Mouse (Mus musculus): ENCODE data around the gene Ctnnbl1. TPM values are rescaled to one million over a fixed set of nuclear protein-coding genes. Genes with fewer than 3 reads are reported as not detected.

Gene Ctnnbl1
- total and polyA plus RNA-seq, 3 experiments = 46.0 to 57.2 (median 48.6) TPM

- Histone ChIP-seq H3K4me2 (ENCODE audit: insufficient read depth, low read depth, poor library complexity, severe bottlenecking) (no peak overlapping the region), H3K27me3 (replicated peaks) (no peaks in the 10 kb centered on the region), H3K4me1 (ENCODE audit: control insufficient read depth in 1 of 2, insufficient read depth in 2 of 2) (peaks cover 0 to 3% of the 10 kb centered on the region in 2 experiments; a peak in 1 of 4 replicates), H3K36me3 (replicated peaks in 1 of 2; ENCODE audit: control insufficient read depth in 1 of 2, insufficient read depth in 1 of 2, low read length in 1 of 2) (peaks cover 5 to 68% of the 10 kb centered on the region in 2 experiments), H3K27ac (ENCODE audit: insufficient read depth, low read depth) (no peak overlapping the region), H3K4me3 (replicated peaks in 1 of 3; ENCODE audit: low read depth in 2 of 3, low read length in 2 of 3, poor library complexity in 1 of 3) (no peak overlapping the region), H3K9ac (ENCODE audit: insufficient read depth, low read depth) (no peak overlapping the region), H3K9me3 (replicated peaks; ENCODE audit: low read length) (no peaks in the 10 kb centered on the region), H3K79me2 (replicated peaks; ENCODE audit: control insufficient read depth, extremely low read depth, insufficient read depth, poor library complexity, severe bottlenecking) (no peaks in the 10 kb centered on the region)
- no peak for TF ChIP-seq CTCF (conservative IDR thresholded peaks at IDR 0.05 in 1 of 2, IDR thresholded peaks at IDR 0.05 in 1 of 2; ENCODE audit: low read depth in 2 of 2, low read length in 2 of 2)
- TF ChIP-seq JUN (IDR thresholded peaks at IDR 0.05; ENCODE audit: insufficient read depth, low read depth, low read length) = no peak
- TF ChIP-seq MEF2A (IDR thresholded peaks at IDR 0.05; ENCODE audit: borderline replicate concordance, low read depth, low read length) = no peak
- TF ChIP-seq MXI1 (IDR thresholded peaks at IDR 0.05; ENCODE audit: low read depth, low read length) = no peak
- TF ChIP-seq POLR2AphosphoS2 (IDR thresholded peaks at IDR 0.05; ENCODE audit: low read depth, low read length) = no peak
- no peak for TF ChIP-seq EP300 (IDR thresholded peaks at IDR 0.05; ENCODE audit: low read length)
- no peak for TF ChIP-seq HCFC1 (IDR thresholded peaks at IDR 0.05; ENCODE audit: low read depth, low read length)
- TF ChIP-seq MAZ (IDR thresholded peaks at IDR 0.05; ENCODE audit: low read depth, low read length) = no peak
- TF ChIP-seq ZC3H11A (IDR thresholded peaks at IDR 0.05; ENCODE audit: low read depth, low read length) = no peak
- TF ChIP-seq GABPA (IDR thresholded peaks at IDR 0.05; ENCODE audit: insufficient replicate concordance, low read depth, low read length) = no peak
- no peak for TF ChIP-seq ELF1 (IDR thresholded peaks at IDR 0.05; ENCODE audit: low read depth, low read length)
- no peak for TF ChIP-seq CHD1 (IDR thresholded peaks at IDR 0.05; ENCODE audit: low read depth, low read length)
- TF ChIP-seq RCOR1 (conservative IDR thresholded peaks at IDR 0.05; ENCODE audit: low read depth, low read length) = no peak
- no peak for TF ChIP-seq TBP (conservative IDR thresholded peaks at IDR 0.05; ENCODE audit: low read depth, low read length)
- no peak for TF ChIP-seq E2F4 (IDR thresholded peaks at IDR 0.05; ENCODE audit: insufficient replicate concordance, low read depth, low read length)
- no peak for TF ChIP-seq MYC (IDR thresholded peaks at IDR 0.05; ENCODE audit: low read depth, low read length)
- no peak for TF ChIP-seq JUND (conservative IDR thresholded peaks at IDR 0.05; ENCODE audit: low read depth, low read length)
- no peak for TF ChIP-seq ETS1 (conservative IDR thresholded peaks at IDR 0.05; ENCODE audit: low read depth, low read length)
- TF ChIP-seq ZNF384 (IDR thresholded peaks at IDR 0.05; ENCODE audit: low read depth, low read length) = no peak
- dilution Hi-C loops (cut with MboI; ENCODE audit: extremely low pct_ligation_motif_present, extremely low pct_unique_long_range_greater_than_20kb, low sequenced_read_pairs) = no loop called here
- DNase-seq (ENCODE audit: extremely low read depth) = no peak
- in situ Hi-C loops (cut with MboI; ENCODE audit: low pct_ligation_motif_present, low pct_unique_long_range_greater_than_20kb, low sequenced_read_pairs) = no loop called here
Observed at GRCm38 (mm10) chr2:157750926-157751588, 13.9 kb downstream of the Ctnnbl1 start.
